Comparison of ENCODE assay signal across 12 mouse cellular contexts in the genomic region with DNA sequence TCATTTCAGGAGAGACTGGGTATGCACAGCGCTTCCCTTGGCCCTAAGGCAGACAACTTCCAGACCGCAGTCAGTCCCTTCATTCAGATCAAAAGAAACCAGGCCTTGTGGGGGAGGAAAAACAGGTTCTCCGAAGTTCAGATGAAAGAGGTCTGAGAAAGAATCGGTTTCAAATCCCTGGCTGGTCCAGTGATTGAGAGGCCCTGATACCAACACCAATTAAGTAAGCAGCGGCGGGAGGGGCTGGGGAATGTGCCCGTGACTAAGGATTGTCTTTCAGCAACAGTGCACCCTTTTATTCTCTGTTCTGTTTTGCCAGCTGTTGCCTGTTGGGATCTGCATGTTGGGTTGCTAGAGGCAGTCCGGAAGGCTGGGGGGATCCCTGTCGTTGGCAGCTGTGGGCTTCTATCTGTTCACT.
DNase-seq lines count a peak whose midpoint lies in the region; ATAC-seq lines count a peak whose summit lies in the region.
"Had no signal": no experiment of that assay in that cellular context is flagged by ENCODE, and none has a peak within 500 bp of the region (broad histone marks: within the 10 kb centered on the region; RNA-seq: fewer than 3 reads in every experiment).

No protein-coding gene starts in this region.

- no peak overlapping the region for H3K27ac ChIP-seq in limb, embryonic 11.5 days (replicated peaks; ENCODE audit: low read depth, low read length)
- H3K27ac ChIP-seq in limb, embryonic 10.5 days, result no peak overlapping the region
- 0 out of 2 replicates have a peak overlapping the region, but pooled peaks have one; percentile 17 for H3K27ac ChIP-seq in embryonic facial prominence, embryonic 15.5 days (replicated peaks)
- H3K27ac ChIP-seq in stomach, embryonic 15.5 days, result no peak overlapping the region
- no peak overlapping the region for H3K27ac ChIP-seq in heart, embryonic 12.5 days (ENCODE audit: poor library complexity, severe bottlenecking)
- H3K27ac ChIP-seq in liver, embryonic 12.5 days, result no peak overlapping the region

- peak; percentile 26 for DNase-seq in gastrocnemius, postnatal 14 days
- no peak for DNase-seq in gastrocnemius, postnatal 4 days (ENCODE audit: low spot score in 2 of 2)
- peak; percentile 37 for DNase-seq in limb, embryonic 11.5 days (ENCODE audit: low spot score)
- no peak for DNase-seq in limb, embryonic 10.5 days (ENCODE audit: low spot score)
- DNase-seq: kidney, adult 18-20 months; liver, postnatal 0 days; right cerebral cortex, postnatal 4 days had no signal

- no peak overlapping the region for H3K4me2 ChIP-seq in limb, embryonic 11.5 days (ENCODE audit: low read depth, severe bottlenecking)
- H3K4me2 ChIP-seq in embryonic facial prominence, embryonic 15.5 days (replicated peaks), result peak overlapping the region; percentile 17
- no peak overlapping the region for H3K4me2 ChIP-seq in stomach, embryonic 15.5 days
- no peak overlapping the region for H3K4me2 ChIP-seq in heart, embryonic 12.5 days
- no peak overlapping the region for H3K4me2 ChIP-seq in liver, embryonic 12.5 days

- no peak overlapping the region for H3K9ac ChIP-seq in limb, embryonic 11.5 days (ENCODE audit: low read length)
- H3K9ac ChIP-seq in embryonic facial prominence, embryonic 15.5 days, result no peak overlapping the region
- no peak overlapping the region for H3K9ac ChIP-seq in stomach, embryonic 15.5 days
- no peak overlapping the region for H3K9ac ChIP-seq in heart, embryonic 12.5 days
- H3K9ac ChIP-seq in liver, embryonic 12.5 days, result no peak overlapping the region
- H3K9ac ChIP-seq: liver, postnatal 0 days had no signal

- H3K4me3 ChIP-seq in limb, embryonic 11.5 days (ENCODE audit: low read depth, low read length), result no peak overlapping the region
- no peak overlapping the region for H3K4me3 ChIP-seq in limb, embryonic 10.5 days
- H3K4me3 ChIP-seq in embryonic facial prominence, embryonic 15.5 days (replicated peaks), result no peak overlapping the region
- no peak overlapping the region for H3K4me3 ChIP-seq in stomach, embryonic 15.5 days (replicated peaks)
- no peak overlapping the region for H3K4me3 ChIP-seq in heart, embryonic 12.5 days
- H3K4me3 ChIP-seq in liver, embryonic 12.5 days, result no peak overlapping the region
- H3K4me3 ChIP-seq: megakaryocyte, embryonic 14.5 days had no signal

- intact Hi-C loops in gastrocnemius, postnatal 14 days (cut with DNase I; ENCODE audit: low total_unique reads), result no loop called here

- no peaks in the 10 kb centered on the region for H3K4me1 ChIP-seq in limb, embryonic 11.5 days (ENCODE audit: control insufficient read depth, insufficient read depth, low read length)
- peaks cover 20% of the 10 kb centered on the region for H3K4me1 ChIP-seq in limb, embryonic 10.5 days
- H3K4me1 ChIP-seq in embryonic facial prominence, embryonic 15.5 days, result peaks cover 10% of the 10 kb centered on the region
- H3K4me1 ChIP-seq in stomach, embryonic 15.5 days, result no peaks in the 10 kb centered on the region
- H3K4me1 ChIP-seq in heart, embryonic 12.5 days (replicated peaks), result peaks cover 31% of the 10 kb centered on the region
- H3K4me1 ChIP-seq in liver, embryonic 12.5 days, result no peaks in the 10 kb centered on the region
- H3K4me1 ChIP-seq: megakaryocyte, embryonic 14.5 days had no signal

- H3K9me3 ChIP-seq in limb, embryonic 11.5 days (ENCODE audit: control insufficient read depth, low read length), result no peaks in the 10 kb centered on the region
- H3K9me3 ChIP-seq in limb, embryonic 10.5 days (replicated peaks), result no peaks in the 10 kb centered on the region
- no peaks in the 10 kb centered on the region for H3K9me3 ChIP-seq in embryonic facial prominence, embryonic 15.5 days (replicated peaks)
- no peaks in the 10 kb centered on the region for H3K9me3 ChIP-seq in stomach, embryonic 15.5 days
- no peaks in the 10 kb centered on the region for H3K9me3 ChIP-seq in heart, embryonic 12.5 days (replicated peaks)
- H3K9me3 ChIP-seq in liver, embryonic 12.5 days (replicated peaks), result no peaks in the 10 kb centered on the region
- H3K9me3 ChIP-seq: megakaryocyte, embryonic 14.5 days had no signal

- no peaks in the 10 kb centered on the region for H3K36me3 ChIP-seq in limb, embryonic 11.5 days (ENCODE audit: control insufficient read depth, insufficient read depth, low read length)
- H3K36me3 ChIP-seq in limb, embryonic 10.5 days, result no peaks in the 10 kb centered on the region
- no peaks in the 10 kb centered on the region for H3K36me3 ChIP-seq in embryonic facial prominence, embryonic 15.5 days
- H3K36me3 ChIP-seq in stomach, embryonic 15.5 days, result no peaks in the 10 kb centered on the region
- H3K36me3 ChIP-seq in heart, embryonic 12.5 days, result no peaks in the 10 kb centered on the region
- no peaks in the 10 kb centered on the region for H3K36me3 ChIP-seq in liver, embryonic 12.5 days

- 11% methylated on average over 9 of the region's 9 CpGs for WGBS in limb, embryonic 11.5 days
- WGBS in limb, embryonic 10.5 days, result 11% methylated on average over 9 of the region's 9 CpGs
- WGBS in embryonic facial prominence, embryonic 15.5 days, result 5% methylated on average over 9 of the region's 9 CpGs
- 22% methylated on average over 9 of the region's 9 CpGs for WGBS in stomach, embryonic 15.5 days
- 21% methylated on average over 9 of the region's 9 CpGs for WGBS in heart, embryonic 12.5 days
- 41% methylated on average over 9 of the region's 9 CpGs for WGBS in liver, embryonic 12.5 days (ENCODE audit: insufficient replicate concordance)

- ATAC-seq in limb, embryonic 11.5 days (ENCODE audit: insufficient number of reproducible peaks, low FRiP score, low TSS enrichment, low read depth), result no peak
- ATAC-seq in embryonic facial prominence, embryonic 15.5 days (ENCODE audit: insufficient number of reproducible peaks, low FRiP score, low TSS enrichment, low read depth), result peak; percentile 48; the same call in 1 of the 2 replicates
- peak; percentile 39; the same call in 1 of the 2 replicates for ATAC-seq in stomach, embryonic 15.5 days (ENCODE audit: insufficient read depth, low FRiP score, low read depth)
- no peak for ATAC-seq in heart, embryonic 12.5 days (ENCODE audit: insufficient number of reproducible peaks, low FRiP score)
- no peak for ATAC-seq in liver, embryonic 12.5 days
- ATAC-seq: liver, postnatal 0 days had no signal

- H3K27me3 ChIP-seq in limb, embryonic 11.5 days (ENCODE audit: control insufficient read depth, insufficient read depth, low read length), result no peaks in the 10 kb centered on the region
- H3K27me3 ChIP-seq in limb, embryonic 10.5 days (ENCODE audit: low read depth, poor library complexity, severe bottlenecking), result no peaks in the 10 kb centered on the region
- H3K27me3 ChIP-seq in embryonic facial prominence, embryonic 15.5 days, result no peaks in the 10 kb centered on the region
- no peaks in the 10 kb centered on the region for H3K27me3 ChIP-seq in stomach, embryonic 15.5 days (replicated peaks)
- H3K27me3 ChIP-seq in heart, embryonic 12.5 days (replicated peaks), result no peaks in the 10 kb centered on the region
- no peaks in the 10 kb centered on the region for H3K27me3 ChIP-seq in liver, embryonic 12.5 days (replicated peaks)

Comparison
In these comparisons a context has a peak if more than half of its experiments do, and no peak if none do; other contexts are left out.
1. DNase-seq: peak in gastrocnemius, postnatal 14 days (single experiment) and limb, embryonic 11.5 days (single experiment); none in gastrocnemius, postnatal 4 days (0 of 2) and limb, embryonic 10.5 days (single experiment).
2. ATAC-seq: peak in embryonic facial prominence, embryonic 15.5 days (single experiment) and stomach, embryonic 15.5 days (single experiment); none in limb, embryonic 11.5 days (single experiment), heart, embryonic 12.5 days (single experiment) and liver, embryonic 12.5 days (single experiment).